Mouse (Mus musculus): ENCODE data around the gene Ifna4. TPM values are rescaled to one million over a fixed set of nuclear protein-coding genes. Genes with fewer than 3 reads are reported as not detected.
"Not testable (repeated sequence)": the region's sequence is repeated elsewhere in the genome, so short reads cannot be mapped to it uniquely, and the experiment has no call there.

Ifna4 gene
- not detected in 2 replicates for total RNA-seq (2017)

GRCm38 (mm10) chr4:88841438-88841911, at the start of gene Ifna4:
Ifna4 (plus strand) TSS chr4:88841861.
- no peak for ATAC-seq (replicated peaks in 1 of 2; ENCODE audit: insufficient read depth in 1 of 2, low FRiP score in 2 of 2, low TSS enrichment in 1 of 2, low read depth in 1 of 2, poor library complexity in 2 of 2, severe bottlenecking in 2 of 2)

GRCm38 (mm10) chr4:88793936-88794675, 47.6 kb upstream of the Ifna4 start, which contains the start of gene Gm13275:
Gm13275 (plus strand) TSS chr4:88794487.
- ATAC-seq (replicated peaks in 1 of 2; ENCODE audit: insufficient read depth in 1 of 2, low FRiP score in 2 of 2, low TSS enrichment in 1 of 2, low read depth in 1 of 2, poor library complexity in 2 of 2, severe bottlenecking in 2 of 2) = not testable (repeated sequence)

GRCm38 (mm10) chr4:88797097-88797496, 44.6 kb upstream of the Ifna4 start, which contains the start of gene Gm13279:
Gm13279 (plus strand) TSS chr4:88797397.
- not testable (repeated sequence) for ATAC-seq (replicated peaks in 1 of 2; ENCODE audit: insufficient read depth in 1 of 2, low FRiP score in 2 of 2, low TSS enrichment in 1 of 2, low read depth in 1 of 2, poor library complexity in 2 of 2, severe bottlenecking in 2 of 2)

DNA sequence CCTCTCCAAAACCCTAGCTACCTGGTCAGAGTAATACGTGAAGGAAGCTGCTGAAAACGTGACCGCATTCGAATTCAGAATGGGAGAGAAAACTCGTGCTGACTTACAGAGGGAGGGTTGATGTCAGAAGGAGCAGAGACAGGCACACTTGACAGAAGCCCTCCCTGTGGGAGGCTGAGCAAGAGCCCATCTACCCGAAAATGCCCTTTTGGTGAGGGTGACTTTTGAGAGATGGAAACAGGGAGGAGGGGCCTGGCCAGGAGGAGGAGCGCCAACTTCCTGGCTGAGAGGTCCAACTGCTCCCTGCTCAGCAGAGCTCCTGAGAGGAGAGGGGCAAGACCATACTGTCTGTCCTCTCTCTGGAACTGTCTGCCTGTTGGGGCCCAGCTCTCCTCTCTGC, 42.3 kb upstream of the Ifna4 start, which contains the start of gene Gm13285:
Gm13285 (plus strand) TSS at position 301 of the 400 bp plus-strand sequence.
- not testable (repeated sequence) for ATAC-seq (replicated peaks in 1 of 2; ENCODE audit: insufficient read depth in 1 of 2, low FRiP score in 2 of 2, low TSS enrichment in 1 of 2, low read depth in 1 of 2, poor library complexity in 2 of 2, severe bottlenecking in 2 of 2)

GRCm38 (mm10) chr4:88802954-88803353, 38.7 kb upstream of the Ifna4 start, which contains the start of gene Gm13287:
Gm13287 (plus strand) TSS chr4:88803254.
- ATAC-seq (replicated peaks in 1 of 2; ENCODE audit: insufficient read depth in 1 of 2, low FRiP score in 2 of 2, low TSS enrichment in 1 of 2, low read depth in 1 of 2, poor library complexity in 2 of 2, severe bottlenecking in 2 of 2) = not testable (repeated sequence)

GRCm38 (mm10) chr4:88805231-88805630, 36.4 kb upstream of the Ifna4 start, which contains the start of gene Gm13288:
Gm13288 (plus strand) TSS chr4:88805531.
- ATAC-seq (replicated peaks in 1 of 2; ENCODE audit: insufficient read depth in 1 of 2, low FRiP score in 2 of 2, low TSS enrichment in 1 of 2, low read depth in 1 of 2, poor library complexity in 2 of 2, severe bottlenecking in 2 of 2) = not testable (repeated sequence)

DNA sequence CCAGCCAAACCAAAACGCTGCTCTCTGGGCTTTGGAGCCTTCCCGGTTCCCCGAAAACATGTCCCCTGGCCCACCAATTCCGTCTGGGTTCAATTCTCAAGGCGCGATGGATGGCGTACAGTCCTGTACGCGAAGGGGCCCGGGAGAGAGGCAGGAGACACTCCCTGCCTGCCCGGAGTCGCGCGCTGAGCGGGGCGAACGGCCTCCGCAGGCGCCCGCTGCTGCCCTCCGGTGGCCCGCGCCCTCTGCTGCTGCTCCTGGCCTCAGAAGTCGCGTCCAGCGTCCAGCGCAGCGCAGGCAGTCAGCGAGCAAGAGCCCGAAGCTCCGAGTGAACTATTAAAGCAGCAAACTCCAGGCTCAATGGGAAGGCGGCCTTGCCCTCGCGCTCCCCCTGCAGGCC, 35.9 kb upstream of the Ifna4 start:
- not testable (repeated sequence) for ATAC-seq (replicated peaks in 1 of 2; ENCODE audit: insufficient read depth in 1 of 2, low FRiP score in 2 of 2, low TSS enrichment in 1 of 2, low read depth in 1 of 2, poor library complexity in 2 of 2, severe bottlenecking in 2 of 2)

GRCm38 (mm10) chr4:88815928-88816327, 25.7 kb upstream of the Ifna4 start, which contains the start of gene Ifna7:
Ifna7 (plus strand) TSS chr4:88816228.
- ATAC-seq (replicated peaks in 1 of 2; ENCODE audit: insufficient read depth in 1 of 2, low FRiP score in 2 of 2, low TSS enrichment in 1 of 2, low read depth in 1 of 2, poor library complexity in 2 of 2, severe bottlenecking in 2 of 2) = no peak

DNA sequence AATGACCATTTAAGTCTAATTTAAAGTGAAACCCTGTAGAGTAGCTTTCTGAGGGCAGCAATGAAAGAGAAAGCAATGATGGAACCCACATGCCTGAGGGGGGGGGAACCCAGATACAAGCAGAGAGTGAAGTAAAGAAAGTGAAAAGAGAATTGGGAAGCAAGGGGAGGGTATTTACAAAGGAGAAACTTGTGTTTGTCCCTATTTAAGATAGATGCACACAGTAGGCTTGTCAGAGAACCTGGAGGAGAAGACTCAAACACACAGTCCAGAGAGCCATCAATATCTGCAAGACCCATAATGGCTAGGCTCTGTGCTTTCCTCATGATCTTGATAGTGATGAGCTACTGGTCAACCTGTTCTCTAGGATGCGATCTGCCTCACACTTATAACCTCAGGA, 22.0 kb upstream of the Ifna4 start, which contains the start of gene Ifna11:
Ifna11 (plus strand) TSS at position 301 of the 400 bp plus-strand sequence.
- ATAC-seq (replicated peaks in 1 of 2; ENCODE audit: insufficient read depth in 1 of 2, low FRiP score in 2 of 2, low TSS enrichment in 1 of 2, low read depth in 1 of 2, poor library complexity in 2 of 2, severe bottlenecking in 2 of 2) = no peak

GRCm38 (mm10) chr4:88822995-88823394, 18.7 kb upstream of the Ifna4 start:
- ATAC-seq (replicated peaks in 1 of 2; ENCODE audit: insufficient read depth in 1 of 2, low FRiP score in 2 of 2, low TSS enrichment in 1 of 2, low read depth in 1 of 2, poor library complexity in 2 of 2, severe bottlenecking in 2 of 2) = peak in 1 of 2 experiments; percentile 62; a peak in 1 of 4 replicates

DNA sequence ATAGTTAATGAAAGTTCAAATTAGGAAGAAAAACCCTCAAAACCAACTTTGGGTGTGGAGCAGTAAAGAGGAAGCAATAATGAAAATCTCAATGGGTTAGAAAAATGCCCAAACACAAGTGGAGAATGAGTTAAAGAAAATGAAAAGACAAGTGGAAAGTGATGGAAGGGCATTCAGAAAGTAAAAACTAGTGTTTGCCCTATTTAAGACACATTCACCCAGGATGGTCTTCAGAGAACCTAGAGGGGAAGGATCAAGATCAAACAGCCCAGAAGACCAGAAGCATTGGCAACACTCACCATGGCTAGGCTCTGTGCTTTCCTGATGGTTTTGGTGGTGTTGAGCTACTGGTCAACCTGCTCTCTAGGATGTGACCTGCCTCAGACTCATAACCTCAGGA, 14.5 kb upstream of the Ifna4 start, which contains the start of gene Ifna6:
Ifna6 (plus strand) TSS at position 301 of the 400 bp plus-strand sequence.
- ATAC-seq (replicated peaks in 1 of 2; ENCODE audit: insufficient read depth in 1 of 2, low FRiP score in 2 of 2, low TSS enrichment in 1 of 2, low read depth in 1 of 2, poor library complexity in 2 of 2, severe bottlenecking in 2 of 2) = not testable (repeated sequence)

DNA sequence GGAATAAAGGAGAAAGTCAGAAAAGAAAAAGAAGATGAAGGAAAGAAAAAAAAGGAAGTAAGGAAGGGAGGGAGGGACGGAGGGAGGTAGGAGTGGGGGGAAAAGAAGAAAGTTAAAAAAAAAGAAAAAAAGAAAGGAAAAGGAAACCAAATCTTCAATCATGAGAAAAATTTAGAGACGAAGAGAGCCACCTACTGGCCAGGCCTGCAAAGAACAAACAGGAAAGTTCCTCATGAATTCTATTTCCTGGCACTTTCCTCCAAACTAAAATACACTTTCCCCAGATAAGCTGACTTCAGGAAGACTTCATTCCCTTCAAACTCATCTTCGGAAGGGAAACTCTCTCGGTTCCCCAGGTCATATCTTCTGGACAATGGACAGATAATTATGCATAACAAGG, 11.1 kb upstream of the Ifna4 start:
- no peak for ATAC-seq (replicated peaks in 1 of 2; ENCODE audit: insufficient read depth in 1 of 2, low FRiP score in 2 of 2, low TSS enrichment in 1 of 2, low read depth in 1 of 2, poor library complexity in 2 of 2, severe bottlenecking in 2 of 2)

DNA sequence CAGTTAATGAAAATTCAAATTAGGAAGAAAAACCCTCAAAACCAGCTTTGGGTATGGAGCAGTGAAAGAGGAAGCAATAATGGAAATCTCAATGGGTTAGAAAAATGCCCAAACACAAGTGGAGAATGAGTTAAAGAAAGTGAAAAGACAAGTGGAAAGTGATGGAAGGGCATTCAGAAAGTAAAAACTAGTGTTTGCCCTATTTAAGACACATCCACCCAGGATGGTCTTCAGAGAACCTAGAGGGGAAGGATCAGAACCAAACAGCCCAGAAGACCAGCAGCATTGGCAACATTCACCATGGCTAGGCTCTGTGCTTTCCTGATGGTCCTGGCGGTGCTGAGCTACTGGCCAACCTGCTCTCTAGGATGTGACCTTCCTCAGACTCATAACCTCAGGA, 6.4 kb upstream of the Ifna4 start, which contains the start of gene Ifna5:
Ifna5 (plus strand) TSS at position 301 of the 400 bp plus-strand sequence.
- ATAC-seq (replicated peaks in 1 of 2; ENCODE audit: insufficient read depth in 1 of 2, low FRiP score in 2 of 2, low TSS enrichment in 1 of 2, low read depth in 1 of 2, poor library complexity in 2 of 2, severe bottlenecking in 2 of 2) = not testable (repeated sequence)

DNA sequence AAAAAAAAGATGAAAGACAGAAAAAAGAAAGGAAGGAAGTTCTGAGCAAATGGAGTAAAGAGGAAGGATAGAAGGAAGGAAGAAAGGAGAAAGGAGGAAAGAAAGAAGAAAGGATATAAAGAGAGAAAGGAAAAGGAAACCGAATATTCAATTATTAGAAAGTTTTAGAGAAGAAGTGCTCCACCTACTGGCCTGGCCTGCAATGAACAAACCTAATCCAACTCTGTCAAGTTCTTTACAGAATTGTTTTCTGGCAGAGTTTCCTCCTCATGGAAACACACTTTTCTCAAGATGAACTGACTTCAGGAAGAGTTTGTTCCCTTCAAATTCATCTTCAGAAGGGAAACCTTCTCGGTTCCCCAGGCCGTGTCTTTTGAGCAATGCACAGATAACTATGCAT, 2.8 kb upstream of the Ifna4 start:
- no peak for ATAC-seq (replicated peaks in 1 of 2; ENCODE audit: insufficient read depth in 1 of 2, low FRiP score in 2 of 2, low TSS enrichment in 1 of 2, low read depth in 1 of 2, poor library complexity in 2 of 2, severe bottlenecking in 2 of 2)

DNA sequence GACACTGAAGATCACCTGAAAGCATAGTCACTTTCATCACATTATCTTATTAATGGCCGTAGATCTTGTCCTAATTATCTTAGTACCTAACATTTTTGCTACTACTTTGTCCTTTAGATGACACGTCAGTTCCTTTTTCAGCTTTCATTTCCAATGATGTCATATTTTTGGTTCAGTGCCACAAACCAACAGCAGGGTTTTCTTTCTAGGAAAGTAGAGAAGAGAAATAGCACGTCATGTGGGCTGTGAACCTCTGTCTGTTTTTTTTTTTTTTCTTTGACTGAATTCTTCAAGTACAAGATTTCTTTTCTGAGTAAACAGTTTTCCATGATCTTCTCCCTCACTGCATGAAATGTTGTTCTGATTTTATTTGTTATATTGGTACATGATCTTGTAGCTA, 1.6 kb upstream of the Ifna4 start:
- no peak for ATAC-seq (replicated peaks in 1 of 2; ENCODE audit: insufficient read depth in 1 of 2, low FRiP score in 2 of 2, low TSS enrichment in 1 of 2, low read depth in 1 of 2, poor library complexity in 2 of 2, severe bottlenecking in 2 of 2)

DNA sequence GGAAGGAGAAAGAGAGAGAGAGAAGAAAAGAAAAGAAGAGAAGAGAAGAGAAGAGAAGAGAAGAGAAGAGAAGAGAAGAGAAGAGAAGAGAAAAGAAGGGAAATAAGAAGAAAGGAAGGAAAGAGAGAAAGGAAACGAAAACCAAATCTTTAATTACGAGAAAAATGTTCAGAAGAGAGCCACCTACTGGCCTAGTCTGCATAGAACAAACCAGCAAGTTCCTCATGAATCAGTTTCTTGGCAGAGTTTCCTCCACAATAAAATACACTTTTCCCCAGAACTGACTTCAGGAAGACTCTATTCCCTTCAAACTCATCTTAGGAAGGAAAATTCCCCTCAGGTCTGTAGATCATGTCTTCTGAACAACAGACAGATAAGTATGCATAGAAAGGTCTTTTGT, 3.7 kb downstream of the Ifna4 start:
- ATAC-seq (replicated peaks in 1 of 2; ENCODE audit: insufficient read depth in 1 of 2, low FRiP score in 2 of 2, low TSS enrichment in 1 of 2, low read depth in 1 of 2, poor library complexity in 2 of 2, severe bottlenecking in 2 of 2) = no peak

GRCm38 (mm10) chr4:88849698-88850097, 8.0 kb downstream of the Ifna4 start, which contains the start of gene Ifna1:
Ifna1 (plus strand) TSS chr4:88850087.
- peak in 1 of 2 experiments; percentile 46; a peak in 1 of 4 replicates for ATAC-seq (replicated peaks in 1 of 2; ENCODE audit: insufficient read depth in 1 of 2, low FRiP score in 2 of 2, low TSS enrichment in 1 of 2, low read depth in 1 of 2, poor library complexity in 2 of 2, severe bottlenecking in 2 of 2)

Data from hematopoietic stem cell, adult 5-6 weeks (primary cell).